Mouse (Mus musculus): ENCODE data around the gene Sec13.

Sec13 gene

GRCm38 (mm10) chr6:113712718-113713117, 27.8 kb downstream of the Sec13 start:
- DNase-seq (ENCODE audit: low spot score), result no peak

- peak; percentile 43 for DNase-seq (ENCODE audit: low spot score)
Measured at GRCm38 (mm10) chr6:113697222-113698205, 43.0 kb downstream of the Sec13 start.

DNA sequence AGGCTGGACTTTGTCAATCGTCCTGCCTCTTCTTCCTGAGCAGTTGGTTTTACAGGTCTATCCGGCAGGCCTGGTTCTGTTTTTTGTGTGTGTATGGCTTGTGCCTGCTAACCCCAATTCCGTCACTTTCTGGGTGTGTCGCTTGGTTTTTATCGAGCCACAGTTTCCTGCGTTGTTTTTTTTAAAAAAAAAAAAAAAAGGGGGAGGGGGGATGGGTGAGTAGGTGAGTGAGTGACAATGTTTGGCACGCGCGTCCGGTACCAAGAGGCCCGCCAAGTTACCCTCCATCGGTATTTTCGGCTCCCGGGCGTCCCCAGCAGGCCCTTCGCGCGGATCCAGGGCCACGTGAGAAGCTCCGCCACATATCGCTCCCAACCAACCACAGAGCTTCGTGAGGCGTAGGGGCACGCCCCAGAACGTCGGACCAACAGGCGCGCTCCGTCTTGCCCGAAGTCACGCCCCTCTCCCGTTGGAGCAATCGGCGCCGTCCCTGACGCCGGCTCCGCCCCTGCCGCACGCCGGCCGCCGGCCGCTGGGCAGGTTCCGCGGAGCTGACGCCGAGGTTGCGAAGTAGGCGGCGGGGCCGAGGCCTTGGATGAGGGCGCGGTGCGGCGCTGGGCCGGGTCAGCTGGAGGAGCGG, 43.8 kb downstream of the Sec13 start, which contains the start of gene Tatdn2:
Gene Tatdn2 (plus strand): TSS at position 469 of the 640 bp plus-strand sequence.
- DNase-seq (ENCODE audit: low spot score), result peak; percentile 97

DNA sequence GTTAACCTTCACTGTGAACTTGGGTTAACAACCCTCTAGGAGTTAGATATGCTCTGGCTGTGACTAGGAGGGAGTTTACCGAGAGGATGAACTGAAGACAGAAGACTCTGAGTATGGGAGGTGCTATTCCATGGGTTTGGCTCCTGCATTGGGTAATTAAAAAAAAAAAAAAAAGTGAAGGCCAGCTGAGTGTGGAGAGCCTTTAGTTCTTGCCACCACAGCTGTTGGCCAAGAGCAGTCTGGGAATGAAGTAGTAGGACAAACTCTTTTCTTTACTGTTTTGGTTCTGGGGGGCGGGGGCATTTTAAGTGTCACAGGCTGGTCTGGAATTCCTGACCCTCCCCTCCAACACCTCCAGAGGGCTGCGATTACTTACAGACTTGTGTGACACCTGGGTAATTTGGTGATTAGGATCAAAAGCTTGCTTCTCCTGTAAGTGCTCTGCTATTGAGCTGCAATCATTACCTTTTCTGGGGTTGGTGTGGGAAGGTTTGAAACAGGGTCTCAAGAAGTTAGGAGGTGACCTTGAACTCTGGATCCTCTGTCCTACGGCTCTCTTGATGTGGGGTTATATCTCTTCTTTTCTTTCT, 44.7 kb downstream of the Sec13 start:
- DNase-seq (ENCODE audit: low spot score), result peak; percentile 30

DNA sequence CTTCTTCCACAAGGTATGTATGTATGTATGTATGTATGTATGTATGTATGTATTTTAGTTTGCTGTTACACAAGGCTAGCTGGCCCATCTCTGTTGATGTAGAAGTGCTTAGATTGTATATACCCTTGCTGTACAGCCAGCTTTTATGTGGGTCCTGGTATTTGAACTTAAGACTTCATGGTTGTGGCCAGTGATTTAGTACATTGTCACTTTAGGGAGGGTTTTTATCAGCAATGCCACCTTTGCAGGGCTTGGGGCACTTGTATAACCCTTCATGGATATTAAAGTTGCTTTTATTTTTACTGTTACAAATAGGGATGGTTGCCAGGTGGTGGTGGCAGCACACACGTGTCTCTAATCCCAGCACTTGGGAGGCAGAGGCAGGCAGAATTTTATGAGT, 45.3 kb downstream of the Sec13 start:
- no peak for DNase-seq (ENCODE audit: low spot score)

GRCm38 (mm10) chr6:113693377-113693776, 47.2 kb downstream of the Sec13 start:
- no peak for DNase-seq (ENCODE audit: low spot score)

- DNase-seq (ENCODE audit: low spot score), result no peak
Measured at GRCm38 (mm10) chr6:113692661-113693133, 47.8 kb downstream of the Sec13 start.

GRCm38 (mm10) chr6:113691084-113691462, 49.5 kb downstream of the Sec13 start:
- DNase-seq (ENCODE audit: low spot score), result no peak

- DNase-seq (ENCODE audit: low spot score), result peak; percentile 94
Measured at GRCm38 (mm10) chr6:113690400-113691083, 50.0 kb downstream of the Sec13 start.

DNA sequence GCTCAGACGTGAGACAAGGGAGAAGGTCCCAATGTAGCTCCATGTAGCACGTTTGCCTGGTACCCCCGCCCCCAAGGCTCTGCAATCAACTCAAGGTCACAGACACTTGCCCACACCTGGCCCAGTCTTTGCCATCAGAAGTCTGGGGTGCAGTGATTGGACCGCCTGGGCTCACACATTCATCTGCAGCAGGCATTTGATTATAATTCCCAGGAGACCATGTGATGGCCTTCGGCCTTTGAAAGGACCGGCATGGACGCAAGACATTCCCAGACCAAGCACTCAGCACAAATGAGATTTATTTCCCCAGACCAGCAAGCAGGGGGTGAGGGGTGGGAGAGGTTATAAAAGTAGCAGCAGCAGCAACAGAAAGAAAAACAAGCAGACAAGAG, 50.5 kb downstream of the Sec13 start:
- peak; percentile 83 for DNase-seq (ENCODE audit: low spot score)

GRCm38 (mm10) chr6:113686551-113687125, 53.9 kb downstream of the Sec13 start:
- DNase-seq (ENCODE audit: low spot score), result no peak

DNA sequence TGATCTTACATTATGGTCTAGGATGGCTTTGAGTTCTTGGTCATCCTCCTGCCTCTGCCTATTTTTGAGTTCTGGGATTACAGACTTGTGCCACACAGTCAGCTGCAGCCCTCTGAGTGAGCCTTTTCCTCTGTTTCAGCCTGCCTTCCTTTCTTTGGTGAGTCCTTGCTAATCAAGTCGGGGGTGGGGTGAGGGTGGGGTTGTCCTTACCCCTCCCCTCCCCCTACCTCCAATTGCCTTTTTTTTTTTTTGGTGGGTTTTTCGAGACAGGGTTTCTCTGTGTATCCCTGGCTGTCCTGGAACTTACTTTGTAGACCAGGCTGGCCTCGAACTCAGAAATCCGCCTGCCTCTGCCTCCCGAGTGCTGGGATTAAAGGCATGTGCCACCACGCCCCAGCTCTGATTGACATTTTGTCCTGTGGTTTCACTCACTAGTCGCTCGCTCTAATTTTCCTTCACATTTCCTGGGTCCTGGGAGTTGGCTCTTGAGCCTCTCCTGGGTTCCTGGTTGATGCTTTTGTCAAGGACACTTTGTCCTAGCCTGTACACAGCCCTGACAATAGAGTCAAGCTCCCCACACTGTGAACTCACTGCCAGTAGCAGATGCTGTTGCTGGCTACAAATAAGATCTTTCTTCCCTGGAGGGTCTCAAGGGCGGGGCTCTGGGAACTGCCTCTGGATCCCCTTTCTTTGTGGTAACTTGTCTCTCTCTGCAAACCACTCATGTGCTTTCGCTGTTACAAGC, 57.3 kb downstream of the Sec13 start:
- no peak for DNase-seq (ENCODE audit: low spot score)

DNA sequence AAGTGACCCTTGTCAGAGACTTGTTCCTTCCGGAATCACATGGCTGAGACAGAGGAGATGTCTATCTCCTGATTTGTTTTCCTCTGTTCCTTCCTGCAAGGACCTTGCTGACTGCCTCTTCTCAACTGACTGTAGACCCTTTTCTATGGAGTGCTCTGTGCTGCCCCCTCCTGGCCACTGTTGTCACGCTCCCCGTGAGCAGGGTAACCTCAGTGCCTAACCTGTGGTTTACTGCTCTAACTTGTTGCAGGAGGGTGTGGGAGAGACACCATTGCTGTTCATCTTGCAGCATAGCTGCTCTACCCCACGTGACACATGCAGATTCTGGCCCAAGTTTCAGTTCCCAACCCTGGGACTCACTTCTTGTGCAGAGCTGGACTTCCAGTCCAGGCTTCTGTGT, 59.3 kb downstream of the Sec13 start:
- peak; percentile 88 for DNase-seq (ENCODE audit: low spot score)

- no peak for DNase-seq (ENCODE audit: low spot score)
Measured at GRCm38 (mm10) chr6:113679993-113680566, 60.5 kb downstream of the Sec13 start.

- DNase-seq (ENCODE audit: low spot score), result no peak
Measured at GRCm38 (mm10) chr6:113678246-113679012, 62.1 kb downstream of the Sec13 start.

Data from embryo, embryonic 10.5 days (tissue).